Mouse (Mus musculus) stomach, embryonic 14.5 days (tissue): ENCODE data around the gene Slc46a2. TPM values are rescaled to one million over a fixed set of nuclear protein-coding genes. Genes with fewer than 3 reads are reported as not detected.
A peak's percentile ranks its signal among the peaks of the same experiment; 100 is the strongest.

Experiments used
- ATAC-seq: fragments of 200-750 bp; cut with Nextera tagmentation; 2 replicates; pipeline ENCODE4 v1.8.0; 2017; ENCODE audit warnings: low read depth, moderate TSS enrichment; ENCODE audit not compliant: insufficient number of reproducible peaks, insufficient read depth, low FRiP score
- H3K27ac ChIP-seq: fragments of 300-500 bp; sonication (generic); 2 replicates; pipeline ENCODE4 v1.5.1; 2014; ENCODE audit warnings: mild to moderate bottlenecking, low read length, moderate library complexity, mixed read lengths
- H3K27me3 ChIP-seq: fragments of 300-500 bp; sonication (generic); 2 replicates; pipeline ENCODE4 v1.6.1; 2014; ENCODE audit warnings: low read length, control low read depth, mixed read lengths; ENCODE audit not compliant: control insufficient read depth, insufficient read depth
- H3K36me3 ChIP-seq: fragments of 300-500 bp; sonication (generic); 2 replicates; pipeline ENCODE4 v1.6.1; 2014; ENCODE audit warnings: mild to moderate bottlenecking, control low read depth, low read length, moderate library complexity, mixed read lengths; ENCODE audit not compliant: control insufficient read depth, insufficient read depth
- H3K4me1 ChIP-seq: fragments of 300-500 bp; sonication (generic); 2 replicates; pipeline ENCODE4 v1.6.1; 2014; ENCODE audit warnings: low read length, control low read depth, mixed read lengths; ENCODE audit not compliant: control insufficient read depth, insufficient read depth
- H3K4me2 ChIP-seq: fragments of 300-500 bp; sonication (generic); replicated peaks from 2 replicates; pipeline ENCODE4 v1.6.1; 2014; ENCODE audit warnings: low read depth, low read length, control low read depth
- H3K4me3 ChIP-seq: fragments of 300-500 bp; sonication (generic); 2 replicates; pipeline ENCODE4 v1.5.1; 2014; ENCODE audit warnings: low read depth, low read length, control low read depth
- H3K9ac ChIP-seq: fragments of 300-500 bp; sonication (generic); replicated peaks from 2 replicates; pipeline ENCODE4 v1.6.1; 2014; ENCODE audit warnings: low read depth, mild to moderate bottlenecking, control low read depth, low read length, moderate library complexity, mixed read lengths
- H3K9me3 ChIP-seq: fragments of 300-500 bp; sonication (generic); 2 replicates; pipeline ENCODE4 v1.6.1; 2016; ENCODE audit warnings: low read depth, low read length, control low read depth; ENCODE audit not compliant: control insufficient read depth
- WGBS: fragments of 180-500 bp; shearing (Covaris S2); extraction: QIAGEN DNeasy Blood & Tissue Kit; methylation state at CpG from one replicate; pipeline ENCODE4 v1.1.7; 2014; 5-methylcytosine and 5-hydroxymethylcytosine counted together
- polyA plus RNA-seq: library from polyadenylated mRNA; unstranded; fragments of >200 nt; fragmentation: Nextera tagmentation; extraction: Ambion mirVana; gene quantifications from 2 replicates; pipeline ENCODE4 v1.2.1, GENCODE M21; 2014

The Slc46a2 gene
- polyA plus RNA-seq, 1 experiment from 2014 or later: 0.12 TPM

GRCm38 (mm10) chr4:59870859-59871591 lies 43.8 kb downstream of the Slc46a2 start:
- 0 out of 2 replicates have a peak, but pooled peaks cover 5% of the 10 kb centered on the region for H3K4me1 ChIP-seq
- no peaks in the 10 kb centered on the region for H3K9me3 ChIP-seq
- H3K4me2 ChIP-seq: no peak overlapping the region
- H3K27ac ChIP-seq: no peak overlapping the region
- WGBS: 54% methylated on average over 9 of the region's 9 CpGs
- no peak overlapping the region for H3K4me3 ChIP-seq
- no peaks in the 10 kb centered on the region for H3K27me3 ChIP-seq
- no peak overlapping the region for H3K9ac ChIP-seq
- ATAC-seq: peak; percentile 42; the same call in 1 of the 2 replicates
- H3K36me3 ChIP-seq: no peaks in the 10 kb centered on the region; the same call in 1 of the 2 replicates

GRCm38 (mm10) chr4:59870433-59870832 lies 44.4 kb downstream of the Slc46a2 start:
- Histone ChIP-seq H3K9me3 (no peaks in the 10 kb centered on the region), H3K9ac (no peak overlapping the region), H3K4me2 (no peak overlapping the region), H3K4me1 (0 out of 2 replicates have a peak, but pooled peaks cover 5% of the 10 kb centered on the region), H3K4me3 (no peak overlapping the region), H3K27ac (no peak overlapping the region), H3K36me3 (no peaks in the 10 kb centered on the region; the same call in 1 of the 2 replicates), H3K27me3 (no peaks in the 10 kb centered on the region)
- ATAC-seq: no peak
- 65% methylated on average over 6 of the region's 6 CpGs for WGBS

- no peaks in the 10 kb centered on the region for H3K27me3 ChIP-seq
- H3K27ac ChIP-seq: no peak overlapping the region
- ATAC-seq: no peak
- 65% methylated on average over 6 of the region's 6 CpGs for WGBS
- 0 out of 2 replicates have a peak, but pooled peaks cover 5% of the 10 kb centered on the region for H3K4me1 ChIP-seq
- no peaks in the 10 kb centered on the region for H3K9me3 ChIP-seq
- no peak overlapping the region for H3K9ac ChIP-seq
- H3K36me3 ChIP-seq: no peaks in the 10 kb centered on the region; the same call in 1 of the 2 replicates
- H3K4me2 ChIP-seq: no peak overlapping the region
- H3K4me3 ChIP-seq: no peak overlapping the region
These were observed 45.3 kb downstream of the Slc46a2 start for GRCm38 (mm10) chr4:59869488-59870057.

DNA sequence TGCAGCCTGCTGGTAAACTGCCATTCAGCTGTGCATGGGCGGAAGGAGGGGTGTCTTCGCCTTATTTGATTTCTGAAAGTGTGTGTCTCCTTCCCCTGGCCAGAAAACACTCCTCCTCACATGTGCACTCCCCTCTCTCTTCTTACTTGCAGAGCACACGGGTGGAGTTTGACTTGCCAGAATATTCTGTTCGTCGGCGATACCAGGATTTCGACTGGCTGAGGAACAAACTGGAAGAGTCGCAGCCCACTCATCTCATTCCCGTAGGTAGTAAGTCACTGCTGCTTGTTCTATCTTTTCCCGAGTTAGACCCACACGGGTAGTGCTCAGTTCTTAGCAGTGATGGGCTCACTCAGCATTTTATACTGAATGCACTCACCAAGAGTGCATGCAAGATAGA lies 46.8 kb downstream of the Slc46a2 start:
- no peaks in the 10 kb centered on the region for H3K27me3 ChIP-seq
- no peak for ATAC-seq
- no peaks in the 10 kb centered on the region for H3K9me3 ChIP-seq
- no peak overlapping the region for H3K4me3 ChIP-seq
- H3K9ac ChIP-seq: no peak overlapping the region
- 0 out of 2 replicates have a peak, but pooled peaks cover 5% of the 10 kb centered on the region for H3K4me1 ChIP-seq
- no peak overlapping the region for H3K4me2 ChIP-seq
- 88% methylated on average over 11 of the region's 11 CpGs for WGBS
- no peaks in the 10 kb centered on the region; the same call in 1 of the 2 replicates for H3K36me3 ChIP-seq
- no peak overlapping the region for H3K27ac ChIP-seq

DNA sequence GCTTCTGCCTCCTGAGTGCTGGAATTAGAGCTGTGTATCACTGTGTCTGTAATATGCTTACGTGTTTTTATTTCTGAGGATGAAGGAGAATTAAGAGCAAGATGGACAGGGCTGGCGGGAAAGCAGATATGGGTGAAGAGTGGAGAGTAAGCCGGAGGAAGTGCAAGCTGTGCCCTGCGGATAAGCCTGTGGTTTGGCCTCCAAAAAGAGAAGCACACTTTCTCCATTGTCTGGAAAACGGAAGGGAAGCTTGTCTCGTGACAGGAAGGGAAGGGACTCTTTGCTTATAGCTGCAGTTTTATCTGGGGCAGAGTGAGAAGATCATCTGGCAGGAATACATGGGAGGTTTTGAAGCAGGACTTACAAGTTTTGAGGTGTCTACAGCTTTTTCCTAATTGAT lies 51.0 kb downstream of the Slc46a2 start:
- H3K36me3 ChIP-seq: no peaks in the 10 kb centered on the region; the same call in 1 of the 2 replicates
- 72% methylated on average over 6 of the region's 6 CpGs for WGBS
- no peak for ATAC-seq

GRCm38 (mm10) chr4:59862335-59862734 lies 52.5 kb downstream of the Slc46a2 start:
- H3K4me2 ChIP-seq: no peak overlapping the region
- no peak for ATAC-seq
- WGBS: 93% methylated on average over 1 of the region's 1 CpGs
- H3K9me3 ChIP-seq: no peaks in the 10 kb centered on the region
- H3K4me1 ChIP-seq: no peaks in the 10 kb centered on the region
- no peak overlapping the region for H3K4me3 ChIP-seq
- no peak overlapping the region for H3K27ac ChIP-seq
- no peaks in the 10 kb centered on the region for H3K27me3 ChIP-seq
- H3K36me3 ChIP-seq: peaks cover 3% of the 10 kb centered on the region; the same call in 1 of the 2 replicates
- H3K9ac ChIP-seq: no peak overlapping the region

More for the DNA sequence above, 51.0 kb downstream of the Slc46a2 start:
- H3K4me2 ChIP-seq: no peak overlapping the region
- H3K27me3 ChIP-seq: no peaks in the 10 kb centered on the region
- no peaks in the 10 kb centered on the region for H3K4me1 ChIP-seq
- no peak overlapping the region for H3K27ac ChIP-seq
- no peaks in the 10 kb centered on the region for H3K9me3 ChIP-seq
- no peak overlapping the region for H3K9ac ChIP-seq
- no peak overlapping the region for H3K4me3 ChIP-seq

DNA sequence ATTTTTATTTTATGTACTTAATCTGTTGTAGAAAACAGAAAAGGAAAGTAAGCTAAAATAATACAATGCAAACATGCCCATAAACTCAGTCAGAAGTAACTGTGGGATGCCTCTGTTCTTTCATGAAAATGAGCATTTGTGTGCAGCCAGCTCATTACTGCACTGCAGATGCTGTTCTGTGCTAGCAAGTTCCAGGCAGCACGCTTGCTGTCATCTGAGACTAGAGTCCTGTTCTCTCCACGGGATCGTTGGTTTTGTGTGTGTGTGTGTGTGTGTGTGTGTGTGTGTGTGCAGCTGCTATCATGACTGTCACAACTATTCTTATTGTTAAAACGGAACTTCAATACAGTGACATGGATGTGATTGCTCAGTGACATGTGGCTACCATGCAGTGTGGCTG lies 53.0 kb downstream of the Slc46a2 start:
- Histone ChIP-seq H3K4me1 (no peaks in the 10 kb centered on the region), H3K27me3 (no peaks in the 10 kb centered on the region), H3K9me3 (no peaks in the 10 kb centered on the region), H3K36me3 (peaks cover 3% of the 10 kb centered on the region; the same call in 1 of the 2 replicates), H3K4me3 (no peak overlapping the region), H3K9ac (no peak overlapping the region), H3K27ac (no peak overlapping the region), H3K4me2 (no peak overlapping the region)
- WGBS: 51% methylated on average over 4 of the region's 4 CpGs
- no peak for ATAC-seq

DNA sequence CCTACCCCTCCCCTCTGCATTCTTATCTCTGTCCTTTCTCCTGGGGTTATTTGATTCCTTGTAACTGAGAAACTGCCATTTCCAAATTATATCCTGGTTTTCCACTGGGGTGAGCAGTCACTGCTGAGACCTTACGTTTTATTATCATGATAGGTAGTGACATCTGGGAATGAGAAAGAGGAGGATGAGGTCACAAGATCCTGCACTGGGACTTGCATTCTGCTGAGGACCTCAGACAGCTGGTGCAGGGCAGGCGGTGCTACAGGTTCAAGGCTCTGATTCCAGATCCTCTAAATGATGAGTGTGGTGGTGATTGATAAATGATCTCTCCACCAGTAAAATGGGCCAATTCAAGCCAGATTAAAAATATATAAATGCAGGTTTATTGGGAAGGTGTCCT lies 54.4 kb downstream of the Slc46a2 start:
- 60% methylated on average over 2 of the region's 2 CpGs for WGBS
- no peaks in the 10 kb centered on the region for H3K27me3 ChIP-seq
- H3K27ac ChIP-seq: peak overlapping the region; percentile 72; the same call in 1 of the 2 replicates
- no peaks in the 10 kb centered on the region for H3K9me3 ChIP-seq
- H3K4me1 ChIP-seq: no peaks in the 10 kb centered on the region
- H3K36me3 ChIP-seq: peaks cover 3% of the 10 kb centered on the region; the same call in 1 of the 2 replicates
- H3K4me3 ChIP-seq: no peak overlapping the region
- ATAC-seq: no peak
- H3K9ac ChIP-seq: no peak overlapping the region
- H3K4me2 ChIP-seq: no peak overlapping the region
